Mouse (Mus musculus) thymus, adult 18-20 months (tissue): Measurements from ENCODE around the gene Pbx1.

Experiments
- DNase-seq, 2 experiments: peaks; one replicate each; pipeline ENCODE4 v3.0.0; 2022; ENCODE audit warnings: mixed read lengths in 2 of 2

The Pbx1 gene

GRCm38 (mm10) chr1:168258856-168259255, 173.2 kb downstream of the Pbx1 start:
- no peak for DNase-seq

DNA sequence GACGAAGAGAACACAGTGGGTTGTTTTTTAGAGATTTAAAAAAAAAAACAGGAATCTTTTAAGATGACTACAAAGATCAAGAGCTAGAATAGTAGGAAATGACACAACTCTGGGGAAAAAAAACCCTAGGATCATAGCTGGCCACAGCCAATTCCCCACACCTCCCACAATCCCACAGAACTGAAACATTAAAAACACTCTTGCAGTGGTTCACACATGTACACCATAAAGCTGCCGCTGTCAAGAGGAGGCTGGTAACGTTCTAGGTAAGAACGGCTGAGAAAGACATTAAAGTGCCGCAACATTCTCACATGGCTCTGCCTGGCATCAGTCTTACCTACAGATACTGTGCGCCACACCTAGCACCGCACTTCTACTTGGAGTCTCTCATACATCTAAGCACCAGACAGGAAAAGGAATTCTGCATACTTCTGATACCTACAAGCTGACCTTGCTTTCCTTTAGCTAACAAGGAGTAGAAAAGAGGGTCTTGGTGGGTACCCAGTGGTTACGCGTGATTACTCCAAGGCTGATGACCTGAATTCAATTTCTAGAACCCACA, 176.6 kb downstream of the Pbx1 start:
- DNase-seq, result no peak

DNA sequence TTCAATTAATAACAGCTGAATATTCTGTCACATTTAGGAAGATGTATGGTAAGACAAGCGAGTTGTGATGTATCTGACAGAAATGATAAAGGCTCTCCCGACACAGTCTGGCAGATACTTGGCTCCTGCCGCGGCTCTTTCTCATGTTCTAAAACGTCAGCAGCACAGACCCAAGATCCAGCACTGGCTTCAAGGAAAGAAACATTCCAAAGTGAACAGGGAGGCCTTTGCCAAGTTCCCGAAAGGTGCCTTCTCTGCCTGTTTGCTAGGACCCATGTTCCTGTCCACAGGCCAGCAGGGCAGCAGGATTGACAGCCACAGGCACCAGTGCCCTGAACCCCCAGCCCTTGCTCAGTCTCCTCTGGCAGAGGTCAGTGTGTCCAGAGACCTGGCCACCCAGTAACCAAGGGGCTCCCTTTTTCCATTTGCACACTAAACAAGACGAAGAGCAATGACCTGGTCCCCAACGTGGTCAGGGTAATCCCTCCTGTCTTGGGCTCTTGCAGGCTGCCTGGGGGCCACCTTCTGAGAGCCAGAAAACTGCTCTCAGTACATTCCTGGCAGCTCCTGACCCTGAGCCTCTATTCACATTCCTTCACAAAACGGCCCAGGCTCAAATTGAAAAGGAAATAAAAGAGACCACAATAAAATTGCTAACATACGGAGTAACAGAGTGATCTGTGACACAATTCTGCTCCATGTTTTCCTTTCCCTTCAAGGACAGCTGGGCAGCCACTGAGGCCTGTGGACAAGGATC, 184.9 kb downstream of the Pbx1 start:
- no peak for DNase-seq

DNA sequence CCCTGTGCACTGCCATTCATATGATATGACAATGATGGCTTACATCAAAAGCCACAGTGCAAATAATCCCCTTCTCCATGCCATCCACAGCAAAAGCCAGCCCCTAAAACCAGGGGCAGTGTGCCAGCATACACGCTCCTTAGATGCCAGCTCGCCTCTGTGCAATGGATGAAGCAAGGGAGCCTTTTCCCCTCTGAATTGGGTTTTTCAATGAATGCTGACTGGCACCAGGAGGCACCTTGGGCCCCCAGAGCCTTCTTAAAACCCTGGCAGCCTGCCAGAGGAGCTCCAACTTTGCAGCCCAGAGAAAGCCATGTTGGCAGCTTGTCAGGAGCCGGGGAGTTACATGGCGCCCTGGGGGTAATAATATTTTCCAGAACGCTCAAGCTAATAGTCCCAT, 186.5 kb downstream of the Pbx1 start:
- no peak for DNase-seq

- no peak for DNase-seq
These were observed 188.3 kb downstream of the Pbx1 start for GRCm38 (mm10) chr1:168243759-168244158.

GRCm38 (mm10) chr1:168243068-168243467, 189.0 kb downstream of the Pbx1 start:
- no peak for DNase-seq

DNA sequence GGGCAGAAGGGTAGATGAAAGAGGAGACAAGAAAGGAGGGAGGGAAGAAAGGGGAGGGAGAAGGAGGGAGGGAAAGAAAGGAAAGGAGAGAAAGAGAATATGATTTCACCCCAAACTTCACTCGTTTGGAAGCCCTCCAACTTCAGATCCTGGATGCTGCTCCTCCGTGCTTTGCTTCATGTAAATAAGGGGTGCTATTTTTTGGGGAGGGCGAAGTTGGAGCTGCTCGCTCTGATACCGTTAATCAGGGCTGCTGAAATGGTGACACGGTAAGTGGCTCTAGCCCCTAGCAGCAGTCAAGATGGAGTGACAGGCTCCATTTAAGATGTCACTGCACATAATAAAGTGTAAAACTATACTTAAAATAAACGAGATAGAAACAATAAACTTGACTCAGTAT, 190.8 kb downstream of the Pbx1 start:
- no peak for DNase-seq

GRCm38 (mm10) chr1:168240846-168241245, 191.2 kb downstream of the Pbx1 start:
- no peak for DNase-seq

DNA sequence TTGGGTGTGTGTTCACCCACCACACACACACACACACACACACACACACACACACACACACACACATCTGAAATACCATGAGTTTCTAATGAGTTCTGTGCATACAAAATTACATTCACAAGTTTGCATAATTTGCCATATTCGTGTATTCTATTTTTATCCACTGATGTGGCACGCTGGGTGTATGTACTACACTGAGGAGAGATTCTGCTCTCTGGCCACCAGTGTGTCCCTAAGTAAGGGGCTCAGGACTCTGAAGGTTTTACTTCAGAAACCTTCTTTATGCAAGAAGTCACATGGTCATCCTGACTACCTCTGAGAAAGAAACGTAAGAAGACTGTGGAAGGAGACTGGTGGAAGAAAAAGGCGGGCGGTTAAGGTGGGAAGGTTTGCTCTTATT, 191.7 kb downstream of the Pbx1 start:
- DNase-seq, result no peak

DNA sequence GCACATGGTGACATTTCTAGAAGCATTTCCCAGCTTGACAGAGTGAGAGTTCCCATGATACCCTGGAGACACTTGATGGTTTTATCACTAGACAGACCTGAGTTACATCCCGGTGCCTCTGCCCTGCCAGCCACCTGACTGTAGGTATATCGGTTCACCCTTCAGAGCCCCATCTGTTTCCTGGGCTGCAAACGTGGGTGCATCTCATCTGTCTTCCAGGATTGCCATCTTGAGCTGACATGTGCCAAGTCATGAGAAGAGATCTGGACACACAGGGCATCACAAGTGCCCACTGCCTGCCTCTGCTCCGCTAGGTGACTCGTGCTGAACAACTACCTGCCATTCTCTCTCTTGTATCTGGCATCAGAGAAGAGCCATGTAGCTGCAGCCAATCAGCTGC, 196.0 kb downstream of the Pbx1 start:
- DNase-seq, result no peak

- DNase-seq, result no peak
These were observed 197.7 kb downstream of the Pbx1 start for GRCm38 (mm10) chr1:168234355-168234754.

DNA sequence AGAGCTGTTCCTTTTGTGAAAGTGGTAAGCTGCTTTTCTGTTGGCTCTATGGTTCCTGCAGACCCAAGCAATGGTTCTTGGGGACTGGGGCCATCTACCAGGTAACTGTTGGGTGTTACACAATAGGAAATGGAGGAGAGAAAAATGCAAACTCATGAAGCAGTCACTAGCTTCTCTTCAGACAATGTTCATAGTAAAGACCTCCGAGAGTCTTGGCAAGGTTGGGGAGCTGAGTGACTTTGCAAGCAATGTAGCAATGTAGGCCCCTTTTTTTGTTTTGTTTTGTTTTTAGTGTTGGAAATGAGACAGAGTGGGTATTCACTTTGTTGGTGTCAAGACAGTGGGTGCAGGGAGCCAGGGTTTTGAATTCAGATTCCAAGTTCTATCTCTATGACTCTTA, 198.9 kb downstream of the Pbx1 start:
- no peak for DNase-seq

- DNase-seq, result no peak
These were observed 200.3 kb downstream of the Pbx1 start for GRCm38 (mm10) chr1:168231548-168232429.

GRCm38 (mm10) chr1:168230858-168231257, 201.2 kb downstream of the Pbx1 start:
- no peak for DNase-seq

- no peak for DNase-seq
These were observed 201.9 kb downstream of the Pbx1 start for GRCm38 (mm10) chr1:168230134-168230533.

- DNase-seq, result no peak
These were observed 203.1 kb downstream of the Pbx1 start for GRCm38 (mm10) chr1:168228756-168229526.

DNA sequence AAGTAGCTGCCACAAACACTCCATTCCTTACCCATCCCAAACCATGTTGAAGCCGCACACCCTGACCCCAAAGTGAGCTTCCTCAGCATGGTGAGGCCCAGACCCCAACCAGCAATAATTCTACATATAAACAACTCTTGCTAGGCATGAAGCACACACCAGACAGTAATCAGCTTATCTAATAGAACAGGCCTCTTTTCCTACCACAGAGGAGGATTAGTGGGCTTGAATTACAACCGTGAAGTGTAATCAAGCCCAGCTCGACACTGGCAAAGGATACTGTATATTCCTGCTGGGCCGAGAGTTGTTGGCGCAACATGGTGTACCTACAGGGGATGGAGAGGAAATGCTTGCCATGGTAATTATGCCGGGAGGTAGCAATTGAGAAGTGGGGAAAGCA, 205.9 kb downstream of the Pbx1 start:
- DNase-seq, result no peak

GRCm38 (mm10) chr1:168225595-168226127, 206.4 kb downstream of the Pbx1 start:
- DNase-seq, result no peak

DNA sequence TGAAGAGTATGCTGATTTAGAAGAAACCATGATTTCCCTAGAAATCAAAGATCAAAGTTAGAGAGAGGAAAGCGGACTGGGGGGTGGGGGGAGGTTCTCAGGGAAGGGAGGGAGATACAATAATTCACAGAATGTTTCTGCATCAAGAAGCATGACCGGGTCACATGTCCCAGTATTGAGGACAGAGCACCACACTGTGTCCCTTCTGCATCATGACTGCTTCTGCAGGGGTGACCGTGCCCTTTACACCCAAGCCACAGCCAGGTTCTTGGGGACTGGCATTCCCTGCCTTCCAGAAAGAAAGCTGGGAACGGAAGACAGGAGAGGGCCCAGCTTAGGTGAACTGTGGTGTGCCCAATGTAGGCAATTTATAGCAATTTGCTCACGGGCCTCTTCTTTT, 207.9 kb downstream of the Pbx1 start:
- DNase-seq, result no peak

- no peak for DNase-seq
These were observed 209.3 kb downstream of the Pbx1 start for GRCm38 (mm10) chr1:168222794-168223193.

DNA sequence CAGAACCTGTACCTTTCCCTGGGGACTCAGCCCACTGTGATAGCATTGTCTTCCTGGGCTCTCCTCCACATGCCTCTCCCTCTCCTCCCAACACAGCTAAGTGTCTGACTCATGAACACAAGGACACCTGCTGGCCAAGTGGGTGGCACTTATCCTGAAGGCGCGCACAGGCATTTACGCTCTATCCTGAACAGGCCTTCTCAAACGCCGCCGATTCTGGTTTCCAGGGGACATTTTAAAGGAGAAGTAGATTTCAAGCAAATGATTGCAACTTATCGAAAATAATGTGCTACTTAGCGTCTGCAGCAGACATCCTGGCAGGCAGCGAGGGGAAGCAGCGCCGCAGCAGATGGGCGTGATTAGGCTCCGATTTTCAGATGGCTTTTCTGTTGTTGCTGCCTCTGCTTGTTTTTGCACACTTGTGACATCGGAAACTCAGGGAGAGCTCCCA, 211.0 kb downstream of the Pbx1 start:
- DNase-seq, result no peak

GRCm38 (mm10) chr1:168215896-168216747, 215.9 kb downstream of the Pbx1 start:
- no peak for DNase-seq
